Mouse (Mus musculus) bone marrow macrophage, adult 2 months (primary cell): Measurements from ENCODE around the gene Sirt1.

Source experiments
- CTCF ChIP-seq: IDR thresholded peaks from 2 replicates; pipeline ENCODE4 v1.5.1; 2012; ENCODE audit warnings: low read depth, mild to moderate bottlenecking, low read length, moderate library complexity
- POLR2A ChIP-seq: IDR thresholded peaks from 2 replicates; pipeline ENCODE4 v1.6.1; 2012; ENCODE audit warnings: mild to moderate bottlenecking, low read depth, low read length, borderline replicate concordance

DNA sequence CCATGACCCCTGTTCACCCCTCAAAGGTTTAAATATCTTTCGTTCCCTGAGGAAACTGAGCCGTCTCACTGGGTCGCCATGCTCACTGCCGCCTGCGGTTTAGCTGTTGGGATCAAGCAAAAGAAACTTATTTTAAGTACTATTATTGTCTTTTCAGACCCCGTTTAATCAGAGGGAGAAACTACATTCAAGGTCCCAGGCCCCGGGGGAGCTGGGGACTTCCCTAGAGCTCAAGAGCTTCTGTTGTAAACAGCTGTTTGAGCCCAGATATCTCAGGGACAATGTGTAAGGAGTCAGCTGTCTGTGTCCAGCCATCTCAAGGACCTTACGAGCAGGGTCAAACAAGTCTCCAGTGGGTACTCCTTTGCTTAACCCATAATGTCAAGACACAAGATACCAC lies 45.6 kb upstream of the Sirt1 start:
- no peak for TF ChIP-seq POLR2A
- TF ChIP-seq CTCF: no peak
